Mouse (Mus musculus): ENCODE results near the gene Sirt5.

Gene Sirt5

DNA sequence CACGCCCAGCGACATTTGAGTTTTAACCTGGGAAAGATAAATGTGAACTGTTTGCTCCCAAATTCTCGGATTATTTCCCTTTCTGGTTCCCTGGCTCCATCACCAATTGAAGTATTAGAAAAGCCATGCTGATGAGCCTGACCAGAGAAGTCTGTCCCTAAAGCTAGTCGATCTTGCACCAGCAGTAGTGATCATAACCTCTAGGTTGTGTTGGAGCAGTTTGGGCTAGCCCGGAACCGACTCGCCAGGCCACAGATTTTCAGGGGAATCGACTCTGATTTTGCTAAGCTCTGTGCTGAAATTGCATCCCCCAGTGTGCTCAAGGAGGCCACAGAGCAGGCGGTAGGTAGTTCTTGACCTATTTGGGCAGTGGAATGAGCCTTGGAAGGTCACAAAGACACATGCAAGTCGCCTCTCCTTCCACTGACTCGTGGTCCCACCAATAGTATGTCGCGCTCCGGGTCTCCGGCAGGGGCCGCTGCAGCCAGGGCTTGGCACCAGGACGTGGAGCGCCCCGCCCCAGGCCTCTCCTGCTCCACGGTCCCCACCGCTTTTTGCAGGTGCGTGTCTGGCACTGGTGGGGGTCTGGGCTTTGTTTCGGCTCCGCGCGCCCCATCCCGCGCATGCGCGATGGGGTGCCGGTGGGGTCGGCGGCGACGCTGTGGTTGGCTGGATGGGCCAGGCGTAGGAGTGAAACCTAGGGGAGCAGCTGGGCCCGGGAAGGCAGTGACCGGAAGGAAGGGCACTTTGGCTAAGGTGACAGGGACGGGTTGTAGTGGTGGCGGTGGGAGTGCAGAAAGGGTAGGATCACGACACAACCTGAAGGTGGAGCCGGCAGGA is at the start of gene Sirt5:
TSS of gene Sirt5 (plus strand) at position 512 of the 840 bp plus-strand sequence.
- peak; percentile 95 for DNase-seq (ENCODE audit: low read depth, low spot score)

DNA sequence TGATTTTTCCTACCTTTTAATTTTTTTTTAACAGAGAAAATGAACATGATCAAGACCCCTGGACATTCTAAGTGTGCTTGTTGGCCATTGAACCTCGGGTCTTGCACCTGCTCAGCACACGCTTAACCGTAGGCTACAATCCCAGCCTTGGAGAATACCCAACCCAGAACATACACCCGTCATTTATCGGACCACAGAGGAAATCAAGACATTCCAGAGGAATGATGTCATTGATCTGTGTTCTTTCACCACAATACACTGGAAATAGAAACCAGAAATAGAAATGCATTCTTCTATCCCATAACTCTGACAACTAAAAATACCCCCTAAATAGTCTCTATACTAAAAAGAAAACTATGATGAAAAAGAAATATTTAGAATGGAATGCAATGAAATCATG is 47.9 kb upstream of the Sirt5 start:
- no peak for DNase-seq (ENCODE audit: low read depth, low spot score)

DNA sequence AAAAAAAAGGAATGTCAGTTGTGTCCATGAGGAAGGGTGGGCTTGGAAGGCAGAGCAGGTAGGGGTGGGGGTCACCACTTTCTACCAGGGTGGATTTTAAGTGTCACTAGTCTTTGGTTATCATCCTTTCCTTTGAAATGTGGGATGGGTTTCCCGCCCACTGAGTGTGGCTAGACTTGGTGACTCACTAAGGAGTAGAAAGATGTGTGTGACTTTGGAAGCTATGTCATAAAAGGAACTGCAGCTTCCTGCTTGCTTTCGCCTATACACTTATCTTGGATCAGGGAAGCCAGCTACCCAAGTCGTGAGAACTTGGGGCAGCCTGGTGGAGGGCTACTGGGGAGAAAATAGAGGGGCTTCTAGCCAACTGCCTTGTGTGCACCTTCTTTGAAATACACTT is 45.9 kb upstream of the Sirt5 start:
- DNase-seq (ENCODE audit: low read depth, low spot score) = no peak

DNA sequence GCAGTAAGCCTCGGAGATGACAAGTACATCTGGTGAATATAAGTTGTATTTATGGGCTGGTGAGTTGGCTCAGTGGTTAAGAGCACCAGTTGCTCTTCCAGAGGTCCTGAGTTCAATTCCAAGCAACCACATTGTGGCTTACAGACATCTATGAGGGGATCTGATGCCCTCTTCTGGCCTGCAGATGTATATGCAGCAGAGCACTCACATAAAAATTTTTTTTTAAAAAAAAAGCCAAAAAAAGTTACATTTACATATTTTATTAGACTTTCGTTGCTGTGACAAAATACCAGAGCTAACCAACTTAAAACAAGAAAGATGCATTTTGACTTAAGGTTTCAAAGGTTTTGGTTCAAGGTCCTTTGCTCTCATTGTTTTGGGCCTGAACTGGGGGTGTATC is 43.8 kb upstream of the Sirt5 start:
- no peak for DNase-seq (ENCODE audit: low read depth, low spot score)

DNA sequence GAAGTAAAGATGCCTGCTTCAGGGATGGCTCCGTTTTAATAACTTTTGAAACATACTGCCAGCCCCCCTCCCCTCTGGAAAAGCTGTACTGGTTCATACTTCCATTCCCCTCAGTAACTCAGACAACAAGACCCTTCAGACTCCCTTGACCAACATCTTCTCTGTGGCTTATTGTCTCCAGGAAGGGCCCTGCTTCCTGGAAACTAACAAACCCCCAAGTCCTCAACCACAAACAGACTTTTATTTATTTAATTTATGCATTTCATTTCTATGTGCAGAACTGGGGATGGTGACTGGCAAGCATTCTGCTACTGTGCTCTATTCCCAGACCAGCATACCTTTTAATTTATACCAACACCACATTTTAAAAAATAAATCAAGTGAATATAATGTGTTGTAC is 39.9 kb upstream of the Sirt5 start:
- DNase-seq (ENCODE audit: low read depth, low spot score) = no peak

DNA sequence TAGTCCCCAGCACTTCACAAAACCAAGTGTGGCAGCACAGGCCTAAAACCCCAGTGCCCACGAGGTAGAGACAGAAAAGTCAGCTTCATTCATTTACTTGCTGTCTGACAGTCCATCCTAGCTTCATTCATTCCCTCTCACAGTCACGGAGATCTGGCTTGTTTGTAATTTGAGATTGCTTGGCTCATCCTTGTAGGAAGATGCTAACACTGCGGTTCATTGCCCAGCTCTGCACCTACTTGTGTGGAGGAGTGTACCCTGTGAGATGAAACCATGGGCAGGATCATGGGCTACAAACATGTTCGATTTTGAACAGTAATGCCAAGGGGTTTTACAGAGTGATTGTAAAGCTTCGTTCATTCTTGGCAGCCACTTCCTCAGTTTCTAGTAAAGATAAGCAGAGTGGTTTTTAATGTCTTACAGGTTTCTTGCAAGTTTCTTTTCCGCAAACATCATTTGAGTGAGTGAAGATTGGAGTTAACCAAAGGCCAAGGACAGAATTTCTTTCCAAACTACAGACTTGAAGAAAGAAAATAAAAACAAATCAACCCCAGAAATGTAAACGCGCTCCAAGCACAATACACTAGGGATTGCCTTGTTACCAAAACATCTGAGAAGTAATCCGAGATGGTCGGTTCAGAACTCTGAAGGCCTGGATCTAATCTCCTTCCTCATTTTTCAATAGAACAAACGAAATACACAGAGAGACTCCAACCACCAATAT is 33.4 kb upstream of the Sirt5 start:
- DNase-seq (ENCODE audit: low read depth, low spot score) = no peak

DNA sequence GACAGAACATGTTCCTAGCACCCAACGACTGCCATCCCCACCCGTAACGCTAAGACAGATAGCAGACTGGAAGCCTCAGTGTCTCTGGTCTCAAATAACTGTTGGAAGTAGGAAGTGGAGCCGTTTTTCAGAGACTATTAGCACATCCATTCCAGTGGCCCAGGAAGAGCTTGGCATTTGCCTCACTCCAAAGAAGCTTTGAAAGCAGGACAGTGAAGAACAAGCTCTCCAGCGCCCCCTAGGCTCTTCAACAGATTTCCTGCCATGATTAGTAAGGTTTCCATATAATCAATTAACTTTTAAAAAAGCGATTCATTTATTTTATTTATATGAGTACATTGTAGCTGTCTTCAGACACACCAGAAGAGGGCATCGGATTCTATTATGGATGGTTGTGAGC is 32.7 kb upstream of the Sirt5 start:
- peak; percentile 24 for DNase-seq (ENCODE audit: low read depth, low spot score)

DNA sequence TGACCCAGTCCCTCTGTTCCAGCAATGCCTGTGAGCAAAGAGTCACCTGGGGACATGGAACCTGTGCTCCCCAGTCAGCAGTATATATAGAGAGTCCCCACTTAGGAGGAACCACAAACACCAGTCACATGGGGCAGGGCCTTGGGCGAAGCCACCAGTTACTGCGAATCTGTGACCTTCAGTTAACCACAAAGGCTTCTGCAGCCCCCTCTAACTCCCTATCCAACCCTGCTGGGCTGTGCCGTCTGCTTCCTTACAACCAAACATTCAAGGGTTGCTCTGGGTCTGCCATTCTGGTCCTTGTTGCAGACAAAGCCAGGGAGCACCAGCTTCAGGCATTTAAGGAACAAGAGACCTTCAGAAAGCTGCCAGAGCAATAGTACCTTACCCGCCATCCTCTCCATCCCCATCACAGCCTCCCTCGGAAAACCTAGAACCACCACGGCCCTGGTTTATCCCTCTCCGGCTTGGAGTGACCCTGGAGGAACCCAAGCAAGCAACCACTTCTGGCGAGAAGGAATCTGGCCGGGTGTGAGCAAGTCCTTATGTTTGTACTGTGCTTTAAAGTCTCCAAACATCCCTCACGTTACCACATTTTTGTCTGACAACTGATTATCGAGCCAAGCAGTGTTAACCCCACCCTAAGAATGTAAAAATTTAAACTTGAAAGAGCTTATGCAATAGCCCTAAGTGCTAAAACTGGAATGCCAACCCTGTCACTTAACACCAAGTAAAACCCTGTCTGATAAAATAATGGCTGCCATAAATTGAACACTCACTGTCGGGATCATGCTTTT is 28.7 kb upstream of the Sirt5 start:
- DNase-seq (ENCODE audit: low read depth, low spot score) = no peak

DNA sequence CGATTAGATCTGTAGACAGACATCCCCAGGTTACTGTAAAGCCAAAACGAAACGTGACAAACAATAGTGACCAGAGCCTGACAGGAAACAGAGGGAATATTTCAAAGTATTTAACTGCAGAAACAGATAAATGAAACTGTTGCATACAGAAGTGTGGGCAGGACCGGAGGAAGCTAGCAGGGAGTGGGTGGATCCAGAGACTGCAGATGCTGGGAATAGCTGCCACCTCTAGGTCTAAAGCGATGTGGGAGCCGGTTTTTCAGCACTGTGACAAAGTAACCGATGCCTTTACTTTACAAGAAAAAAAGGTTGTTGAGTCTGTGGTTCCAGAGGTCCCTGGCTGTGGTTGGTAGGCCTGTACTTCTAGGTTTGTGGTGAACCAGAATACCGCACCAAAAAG is 27.3 kb upstream of the Sirt5 start:
- DNase-seq (ENCODE audit: low read depth, low spot score) = no peak

DNA sequence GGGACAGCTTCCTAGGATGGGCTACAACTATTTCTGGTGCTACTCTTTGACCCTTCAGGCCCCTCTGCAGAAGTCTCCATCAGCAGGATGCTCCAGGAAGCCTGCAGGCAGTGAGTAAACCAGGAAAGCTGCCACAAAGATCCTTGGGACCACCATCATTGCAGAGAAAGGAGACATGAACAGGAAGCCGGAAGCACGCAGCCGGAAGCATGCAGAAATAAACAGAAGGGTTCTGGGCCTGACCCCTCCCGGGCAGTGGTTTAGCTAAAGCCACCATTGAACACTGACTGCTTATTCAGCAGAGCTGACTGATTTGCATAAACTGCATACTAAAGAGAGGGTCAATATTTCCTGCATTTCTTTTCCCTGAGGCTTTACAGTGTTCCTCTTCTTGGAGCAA is 26.7 kb upstream of the Sirt5 start:
- no peak for DNase-seq (ENCODE audit: low read depth, low spot score)

DNA sequence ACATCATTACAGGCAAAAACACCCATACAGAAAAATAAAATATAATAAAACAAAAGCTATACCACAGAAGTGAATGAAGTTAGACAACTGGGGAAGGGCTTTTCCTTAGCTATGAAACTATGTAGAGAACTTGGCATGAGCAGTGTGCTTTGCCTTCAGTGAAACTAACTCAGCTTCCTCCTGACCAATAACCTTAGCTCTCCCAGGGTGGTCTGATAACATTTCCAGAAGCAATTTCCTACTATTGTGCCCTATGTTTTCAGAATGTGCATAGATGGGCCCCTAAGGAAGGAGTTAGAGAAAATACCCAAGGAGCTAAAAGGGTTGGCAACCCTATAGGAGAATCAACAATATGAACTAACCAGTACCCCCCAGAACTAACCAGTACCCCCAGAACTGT is 18.5 kb upstream of the Sirt5 start:
- DNase-seq (ENCODE audit: low read depth, low spot score) = no peak

DNA sequence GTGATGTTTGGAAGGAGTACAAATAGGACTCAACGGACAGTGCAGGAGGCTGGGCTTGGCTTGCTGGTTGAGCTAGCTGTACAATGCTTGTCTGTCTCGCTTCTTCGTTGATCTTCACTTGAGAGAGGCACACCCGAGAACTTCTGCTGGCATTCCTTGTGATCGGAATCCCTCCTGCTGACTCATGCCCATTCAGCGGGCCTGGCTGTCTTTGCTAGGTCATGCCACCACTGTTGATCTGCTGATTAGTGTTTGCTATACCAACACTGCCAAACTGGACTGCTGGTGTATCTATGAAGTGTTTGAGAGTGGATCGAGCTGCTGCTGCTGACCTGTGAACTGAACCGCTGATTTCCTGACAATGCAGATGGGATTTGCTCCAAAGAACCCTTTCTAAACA is 15.9 kb upstream of the Sirt5 start:
- DNase-seq (ENCODE audit: low read depth, low spot score) = no peak

DNA sequence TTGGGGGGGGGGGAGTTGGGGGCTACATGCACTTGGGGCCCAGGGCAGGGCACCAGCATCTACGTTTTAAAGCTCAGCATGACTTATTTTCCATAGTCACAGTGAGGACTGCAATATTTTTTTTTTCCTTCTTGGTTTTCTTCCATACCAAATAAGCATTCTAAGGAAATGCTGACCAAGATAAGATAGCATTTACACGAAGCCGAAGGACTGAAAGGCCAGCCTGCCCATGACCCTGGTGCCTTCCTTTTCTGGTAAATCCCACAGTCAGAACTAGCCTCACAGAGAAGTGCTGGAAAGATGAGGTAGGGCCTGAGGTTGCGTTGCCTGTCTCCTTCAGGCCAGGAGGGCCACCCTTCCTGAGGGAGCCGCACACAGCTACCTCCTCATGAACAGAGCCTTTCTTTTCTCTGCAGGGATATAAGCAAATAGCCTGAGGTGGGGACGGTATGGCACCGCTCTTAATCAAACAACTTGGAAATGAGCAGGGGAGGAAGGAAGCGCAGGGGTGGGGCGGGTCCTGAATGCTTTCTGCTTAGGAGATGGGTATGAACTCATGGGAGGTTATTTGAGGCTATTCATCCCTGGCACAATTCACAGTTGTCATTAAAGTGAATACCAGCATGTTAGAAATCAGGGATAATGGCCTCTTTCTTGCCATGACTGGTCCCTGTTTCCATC is 14.7 kb upstream of the Sirt5 start:
- no peak for DNase-seq (ENCODE audit: low read depth, low spot score)

DNA sequence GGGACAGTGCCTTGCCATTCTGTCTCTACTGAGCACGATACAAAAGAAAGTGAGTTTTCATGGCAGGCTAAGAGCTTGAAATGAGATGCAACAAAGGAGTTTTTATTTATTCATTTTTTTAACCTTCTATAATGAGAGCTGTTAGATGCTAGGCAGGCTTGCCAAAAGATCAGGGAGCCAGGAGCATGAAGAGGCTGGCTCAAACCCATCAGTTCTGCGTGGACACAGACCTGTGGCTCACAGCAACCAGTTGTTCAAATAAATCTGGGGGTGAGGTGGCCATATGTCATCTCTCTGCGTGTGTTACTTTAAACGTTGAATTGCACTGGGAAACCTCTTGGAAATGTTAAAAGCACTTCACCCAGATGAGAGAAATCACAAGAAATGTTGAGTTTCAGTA is 11.9 kb upstream of the Sirt5 start:
- no peak for DNase-seq (ENCODE audit: low read depth, low spot score)

DNA sequence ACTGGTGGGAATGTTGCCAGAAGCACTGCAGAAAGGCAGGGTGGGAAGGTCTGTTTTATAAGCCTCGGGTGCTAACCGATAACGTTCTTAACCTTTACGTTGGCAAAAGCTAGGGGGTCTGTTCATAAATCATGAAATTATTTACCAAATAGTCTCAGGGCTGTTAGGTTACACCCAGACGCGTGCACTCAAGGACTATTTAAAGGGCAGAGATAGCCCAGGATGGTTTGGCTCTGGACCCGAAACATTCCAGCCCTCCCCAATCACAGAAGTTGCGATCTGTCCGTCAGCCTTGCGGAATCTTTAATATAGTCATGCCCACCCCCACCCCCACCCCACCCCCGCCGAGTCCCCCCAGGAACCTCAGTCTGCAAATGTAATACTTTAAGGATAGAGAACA is 10.9 kb upstream of the Sirt5 start:
- DNase-seq (ENCODE audit: low read depth, low spot score) = no peak

DNA sequence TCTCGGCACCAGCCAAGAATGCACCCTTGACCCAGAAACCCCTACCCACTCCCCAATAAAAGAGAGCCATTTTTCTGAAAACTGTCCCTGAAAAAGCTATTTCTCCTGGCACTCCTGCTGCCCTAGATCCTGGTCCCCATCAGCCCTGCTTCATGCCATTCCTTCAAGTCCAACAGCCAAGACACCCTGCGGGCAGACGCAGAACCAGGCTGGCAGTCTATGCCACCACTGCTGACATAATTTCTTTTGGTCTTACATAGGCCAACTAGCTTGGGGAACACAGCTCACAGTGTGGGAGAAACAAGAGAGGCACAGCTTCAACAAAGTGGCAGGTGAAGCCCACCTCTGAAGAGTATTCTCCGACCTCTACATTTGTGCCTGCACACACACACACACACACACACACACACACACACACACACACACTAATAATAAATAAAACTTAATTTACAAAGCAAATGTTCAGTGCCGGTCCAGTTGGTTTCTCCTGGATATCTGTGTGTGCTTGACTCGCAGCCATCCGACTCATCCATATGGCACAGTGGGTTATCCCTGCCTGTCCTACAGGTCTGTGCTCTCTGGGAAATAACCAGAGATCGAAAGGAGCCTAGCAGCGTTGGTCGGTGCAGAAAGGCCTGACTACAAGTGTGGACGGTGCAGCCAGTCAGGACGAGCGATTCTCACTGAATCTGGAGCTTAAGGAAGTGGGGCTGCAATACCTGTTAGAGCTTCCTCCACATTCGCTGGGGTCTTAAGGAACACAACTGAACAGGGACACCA is 8.8 kb upstream of the Sirt5 start:
- DNase-seq (ENCODE audit: low read depth, low spot score) = no peak

DNA sequence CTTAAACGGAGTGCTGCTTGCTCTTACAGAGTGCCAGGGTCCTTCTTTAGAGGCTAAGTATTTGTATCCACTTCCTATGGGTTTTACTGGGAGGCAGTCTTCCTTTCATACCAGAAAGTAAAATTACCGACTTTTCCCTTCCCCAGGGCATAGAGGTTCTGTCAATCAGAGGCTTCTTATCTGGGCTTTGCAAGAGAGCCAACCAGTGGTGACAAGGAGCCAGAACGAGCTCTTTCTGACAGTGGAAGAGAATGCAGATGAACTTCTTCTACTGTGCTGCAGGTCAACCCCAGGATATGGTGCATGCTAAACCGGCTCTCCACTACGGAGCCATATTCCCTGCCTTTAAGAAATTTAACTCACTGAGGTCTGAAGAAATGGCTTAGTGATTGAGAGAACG is 4.8 kb upstream of the Sirt5 start:
- no peak for DNase-seq (ENCODE audit: low read depth, low spot score)

DNA sequence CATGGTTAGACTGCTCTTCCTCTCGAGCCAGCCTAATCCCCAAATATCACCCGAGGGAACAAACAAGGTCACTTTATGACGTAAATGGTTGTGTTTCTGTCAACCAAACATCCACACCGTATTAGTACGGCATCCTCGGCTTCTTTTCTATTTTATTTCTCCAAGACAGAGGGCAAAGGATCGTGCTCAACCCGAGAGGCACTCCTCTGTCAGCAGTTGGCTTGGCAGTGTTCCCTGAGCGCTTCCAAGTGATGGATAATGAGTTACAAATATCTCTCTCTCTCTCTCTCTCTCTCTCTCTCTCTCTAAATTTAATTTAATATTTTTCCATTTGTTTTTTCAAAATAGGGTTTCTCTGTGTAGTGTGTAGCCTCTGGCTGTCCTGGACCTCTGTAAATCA is 2.9 kb upstream of the Sirt5 start:
- DNase-seq (ENCODE audit: low read depth, low spot score) = no peak

DNA sequence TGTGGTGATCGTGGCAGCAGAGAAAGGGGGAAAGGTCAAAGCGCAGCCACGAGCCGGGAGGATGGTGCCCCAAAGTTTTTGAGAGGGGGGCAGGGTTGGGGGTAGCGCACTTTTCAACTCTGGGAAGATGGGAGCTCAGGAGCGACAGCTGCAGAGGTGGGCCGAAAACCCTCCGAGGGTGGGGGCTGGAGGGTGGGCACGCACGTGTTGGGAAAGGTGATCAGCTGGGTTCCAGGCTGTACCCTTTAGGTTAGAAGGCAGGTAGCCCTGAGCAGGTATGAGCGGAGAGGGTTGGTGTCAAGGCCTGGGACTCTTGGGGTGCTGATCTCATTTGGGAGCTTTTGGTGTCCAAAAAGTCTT is 509 bp downstream of the Sirt5 start:
- DNase-seq (ENCODE audit: low read depth, low spot score) = no peak

DNA sequence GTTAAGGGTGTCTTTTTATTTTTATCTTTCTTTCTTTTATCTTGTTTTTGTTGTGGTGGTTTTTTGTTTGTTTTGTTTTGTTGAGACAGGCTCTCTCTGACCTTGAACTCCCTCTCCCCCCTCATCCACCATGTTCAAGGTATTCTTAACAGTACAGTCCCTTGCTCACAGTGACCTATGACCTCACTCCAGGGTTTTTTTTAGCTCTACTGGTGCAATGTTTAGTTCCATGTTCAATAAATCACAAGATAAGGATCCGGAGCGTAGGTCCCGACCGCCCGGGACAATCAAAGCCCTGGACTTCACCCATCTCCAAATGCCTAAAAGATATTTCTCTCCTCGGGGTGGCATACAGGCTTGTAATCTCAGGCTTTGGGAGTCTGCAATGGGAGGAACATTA is 4.8 kb downstream of the Sirt5 start:
- DNase-seq (ENCODE audit: low read depth, low spot score) = no peak

DNA sequence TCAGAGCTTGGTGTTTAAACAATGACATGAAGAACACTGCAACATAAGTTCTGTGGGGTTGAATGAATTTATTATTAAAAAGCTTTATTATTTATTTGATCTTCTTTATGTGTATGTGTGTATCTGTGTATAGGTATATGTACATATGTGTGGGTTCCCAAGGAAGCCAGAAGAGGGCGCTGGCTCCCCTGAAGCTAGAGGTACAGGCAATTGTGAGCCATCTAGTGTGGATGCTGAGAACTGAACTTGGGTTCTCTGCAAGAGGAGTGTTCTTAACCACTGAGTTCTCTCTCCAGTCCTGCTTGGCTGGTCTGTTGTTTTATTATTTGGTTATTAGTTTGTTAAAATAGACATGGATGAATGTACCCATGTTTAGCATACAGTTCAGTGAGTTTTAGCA is 7.6 kb downstream of the Sirt5 start:
- no peak for DNase-seq (ENCODE audit: low read depth, low spot score)
